Mouse (Mus musculus): Measurements from ENCODE around the gene Sik1.

Sik1 gene

DNA sequence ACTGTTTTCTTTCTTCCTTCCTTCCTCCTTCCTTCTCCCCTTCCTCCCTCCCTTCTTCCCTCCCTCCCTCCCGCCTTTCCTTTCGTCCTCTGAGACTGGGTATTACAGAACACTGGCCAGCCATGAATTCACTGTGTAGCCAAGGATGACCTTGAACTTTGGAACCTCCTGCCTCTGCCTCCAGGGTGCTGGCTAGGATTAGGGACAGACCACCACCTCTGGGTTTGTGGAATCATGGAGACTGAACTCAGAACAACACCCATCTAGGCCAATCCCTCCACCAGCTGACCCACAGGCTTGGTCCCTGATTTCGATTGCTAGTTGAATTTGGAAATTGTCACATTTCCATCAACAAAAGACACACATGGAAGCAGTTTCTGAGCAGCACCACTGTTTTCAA lies 49.1 kb downstream of the Sik1 start:
- DNase-seq (ENCODE audit: low spot score in 2 of 2) = no peak

GRCm38 (mm10) chr17:31806025-31806424 lies 49.6 kb downstream of the Sik1 start:
- no peak for DNase-seq (ENCODE audit: low spot score in 2 of 2)

- DNase-seq (ENCODE audit: low spot score in 2 of 2) = no peak
Measured at GRCm38 (mm10) chr17:31805585-31805984, 50.0 kb downstream of the Sik1 start.

GRCm38 (mm10) chr17:31802272-31803017 lies 53.2 kb downstream of the Sik1 start:
- DNase-seq (ENCODE audit: low spot score in 2 of 2) = no peak

DNA sequence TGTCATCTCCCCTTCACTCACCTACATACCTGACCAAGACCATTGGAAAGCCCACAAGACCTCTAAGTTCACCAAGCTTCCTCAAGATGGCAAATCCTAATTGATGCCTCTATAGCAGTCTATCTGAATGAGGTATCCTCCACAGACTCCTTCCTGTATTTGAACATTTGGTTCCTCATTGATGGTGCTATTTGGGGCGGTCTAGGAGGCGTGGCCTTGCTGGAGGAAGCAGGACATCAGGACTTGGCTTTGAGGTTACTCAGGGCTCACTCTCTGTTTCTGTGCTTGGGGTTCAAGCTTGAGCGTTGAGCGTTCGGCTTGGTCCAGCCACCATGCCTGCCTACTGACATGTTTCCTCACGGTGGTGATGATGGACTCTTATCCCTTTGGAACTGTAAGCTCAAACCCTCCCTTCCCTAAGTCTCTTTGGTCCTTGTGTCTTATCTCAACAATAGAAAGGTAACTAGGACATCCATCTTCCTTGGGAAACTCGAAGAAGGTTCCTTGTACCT lies 54.7 kb downstream of the Sik1 start:
- no peak for DNase-seq (ENCODE audit: low spot score in 2 of 2)

GRCm38 (mm10) chr17:31795893-31796292 lies 59.7 kb downstream of the Sik1 start:
- DNase-seq (ENCODE audit: low spot score in 2 of 2) = no peak
